Mouse (Mus musculus): ENCODE data around the gene Saa1.

DNA sequence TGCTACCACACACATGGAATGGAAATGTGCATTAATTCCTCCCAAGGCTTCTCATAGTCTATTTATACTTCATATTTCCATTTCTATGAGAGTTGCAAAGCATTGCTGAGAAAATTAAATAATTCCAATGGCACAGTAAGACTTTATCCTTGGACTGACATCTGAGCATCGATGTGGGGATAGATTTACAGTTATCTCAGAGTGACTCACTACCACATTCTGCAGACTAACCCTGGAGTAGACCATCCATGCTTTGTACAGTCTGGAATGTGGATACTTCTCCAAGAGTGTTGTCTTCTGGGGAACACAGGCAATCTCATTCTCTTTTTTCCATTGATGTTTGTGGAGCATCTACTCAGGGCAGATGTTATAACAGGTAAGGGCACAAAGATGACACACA lies 15.2 kb downstream of the Saa1 start:
- TF ChIP-seq CTCF (IDR thresholded peaks at IDR 0.05; ENCODE audit: low read depth), result no peak
- TF ChIP-seq EP300 (IDR thresholded peaks at IDR 0.05; ENCODE audit: low read depth), result no peak

Data from liver, postnatal 0 days (tissue).